Mouse (Mus musculus): ENCODE data around the gene Cldn16.
"Not testable (repeated sequence)": the region's sequence is repeated elsewhere in the genome, so short reads cannot be mapped to it uniquely, and the experiment has no call there.

The Cldn16 gene

DNA sequence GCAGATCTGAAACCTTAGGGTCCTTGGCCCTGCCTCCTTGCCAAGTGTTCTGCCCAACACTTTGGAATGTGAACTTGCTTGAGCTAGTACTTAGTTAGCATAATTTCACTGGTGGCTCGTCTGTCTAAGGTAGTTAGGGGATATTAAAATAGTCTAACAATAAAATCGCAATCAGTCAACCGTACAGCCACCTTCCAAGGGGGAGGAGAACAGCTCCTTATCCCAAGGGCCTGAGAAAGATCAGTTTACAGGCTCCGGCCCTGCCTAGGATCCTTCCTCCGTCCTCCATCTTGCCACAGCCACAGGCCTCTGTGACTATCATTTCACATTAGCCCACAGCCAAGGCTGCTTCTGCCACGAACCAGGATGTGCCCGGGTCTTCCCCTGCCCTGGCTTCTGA is at the start of gene Cldn16:
Gene Cldn16, plus strand, starts transcription at position 301 of the 400 bp plus-strand sequence.
- no peak for DNase-seq (ENCODE audit: low read depth, low spot score)

DNA sequence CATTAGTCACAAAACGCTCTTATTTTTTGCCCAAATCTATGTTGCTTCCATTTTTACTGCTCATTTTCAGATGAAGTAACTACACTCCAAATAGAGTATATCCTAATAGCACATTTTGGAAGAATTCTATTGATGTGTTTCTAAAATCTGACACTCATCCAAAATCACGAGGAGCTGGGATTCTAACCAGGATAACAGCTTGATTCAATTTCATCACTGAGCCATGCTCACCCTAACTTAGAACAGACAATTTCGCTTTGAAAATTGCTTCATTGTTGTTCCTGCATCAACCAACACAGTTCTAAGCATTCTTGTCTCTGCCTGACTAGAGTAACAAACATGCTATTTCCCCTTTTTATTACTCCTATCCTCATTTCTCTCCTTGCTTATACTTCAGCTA is 44.3 kb upstream of the Cldn16 start:
- DNase-seq (ENCODE audit: low read depth, low spot score) = no peak

DNA sequence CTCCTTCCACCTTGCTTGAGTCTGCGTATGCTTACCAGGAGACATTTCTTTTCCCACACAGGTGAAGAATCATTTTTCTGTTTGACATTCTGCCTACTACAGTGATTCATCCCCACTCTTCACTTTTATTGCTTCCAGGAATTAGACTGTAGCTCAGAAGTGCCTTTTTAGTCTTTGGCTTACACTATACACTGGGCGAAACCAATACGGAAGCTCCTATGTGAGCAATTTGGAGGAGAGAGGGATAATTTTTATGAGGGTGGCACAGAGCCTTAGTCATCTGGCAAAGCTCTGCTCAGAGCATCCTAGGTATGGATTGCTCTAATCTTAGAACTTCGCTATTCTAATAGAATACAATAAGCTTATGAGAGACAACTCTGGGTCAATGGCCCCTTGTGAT is 40.9 kb upstream of the Cldn16 start:
- no peak for DNase-seq (ENCODE audit: low read depth, low spot score)

DNA sequence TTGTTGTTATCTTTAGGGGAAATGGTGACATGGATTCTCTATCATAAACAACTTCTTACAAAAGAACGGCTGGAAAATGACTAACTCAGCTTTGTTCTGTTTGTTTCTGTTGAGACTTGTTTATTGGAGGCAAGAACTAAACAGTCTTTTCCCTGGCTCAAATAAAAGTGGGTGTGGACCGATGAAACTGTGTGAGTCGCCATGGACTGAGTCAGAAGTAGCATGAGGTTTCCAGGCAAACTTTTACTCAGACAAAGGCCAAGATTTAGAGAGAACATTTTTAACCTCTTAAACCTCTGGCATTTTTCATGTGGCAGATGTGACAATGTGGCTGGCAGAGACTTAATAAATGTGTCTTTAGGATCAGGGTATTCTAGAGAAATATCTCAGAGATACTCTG is 32.7 kb upstream of the Cldn16 start:
- no peak for DNase-seq (ENCODE audit: low read depth, low spot score)

DNA sequence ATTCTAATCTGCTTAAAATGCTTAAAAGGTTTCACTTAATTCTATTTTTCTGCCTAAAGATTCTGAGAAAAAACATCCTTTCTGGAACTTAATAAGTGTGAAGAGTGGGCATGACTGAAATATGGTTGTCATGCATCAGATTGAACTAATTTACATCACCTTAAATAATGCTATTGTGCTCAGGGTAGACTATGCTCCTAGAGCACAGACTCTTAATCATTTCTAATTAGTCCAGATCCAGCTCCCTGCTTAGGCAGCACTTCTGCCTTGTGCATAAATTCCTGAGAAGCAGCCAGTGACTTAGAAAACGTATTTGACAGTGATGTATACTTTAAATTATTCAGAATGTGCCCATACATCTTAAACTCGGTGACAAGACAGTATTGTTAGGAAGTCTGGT is 29.4 kb upstream of the Cldn16 start:
- no peak for DNase-seq (ENCODE audit: low read depth, low spot score)

DNA sequence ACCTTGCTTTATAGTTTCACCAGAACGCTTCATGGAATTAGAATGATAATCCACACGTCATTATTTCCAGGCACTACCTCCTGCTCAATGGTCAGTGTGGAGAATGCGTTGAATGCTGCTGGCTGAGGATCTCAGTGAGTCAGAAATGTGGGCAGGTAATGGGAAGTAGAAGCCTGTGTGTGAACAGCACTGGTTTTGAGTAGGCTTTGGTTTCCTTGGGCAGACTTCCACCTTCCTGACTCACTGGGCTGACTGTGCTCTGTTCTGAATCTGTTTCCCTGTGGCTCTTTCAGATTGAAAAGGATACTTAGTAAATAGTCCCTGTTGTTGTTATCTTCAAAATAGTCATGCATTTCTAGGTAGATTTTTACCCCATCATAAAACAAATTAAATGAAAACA is 22.9 kb upstream of the Cldn16 start:
- DNase-seq (ENCODE audit: low read depth, low spot score) = no peak

DNA sequence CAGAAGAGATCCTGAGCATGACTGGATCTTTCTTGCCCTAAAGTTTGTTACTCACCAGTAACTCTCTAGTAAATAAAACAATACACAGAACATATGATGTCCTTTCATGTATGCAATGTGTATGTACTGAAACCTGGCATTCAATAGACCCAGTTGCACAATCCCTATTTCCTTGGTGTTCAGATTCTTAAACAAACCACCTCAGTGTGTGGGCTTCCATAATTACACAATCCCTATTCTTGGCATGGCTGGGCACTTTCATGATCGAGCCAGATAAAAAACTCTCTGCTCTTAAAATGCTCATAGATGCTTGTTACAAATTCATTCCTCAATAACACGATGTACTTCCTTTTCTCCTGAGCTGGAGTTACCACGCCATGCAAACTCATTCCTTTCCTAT is 21.8 kb upstream of the Cldn16 start:
- no peak for DNase-seq (ENCODE audit: low read depth, low spot score)

DNA sequence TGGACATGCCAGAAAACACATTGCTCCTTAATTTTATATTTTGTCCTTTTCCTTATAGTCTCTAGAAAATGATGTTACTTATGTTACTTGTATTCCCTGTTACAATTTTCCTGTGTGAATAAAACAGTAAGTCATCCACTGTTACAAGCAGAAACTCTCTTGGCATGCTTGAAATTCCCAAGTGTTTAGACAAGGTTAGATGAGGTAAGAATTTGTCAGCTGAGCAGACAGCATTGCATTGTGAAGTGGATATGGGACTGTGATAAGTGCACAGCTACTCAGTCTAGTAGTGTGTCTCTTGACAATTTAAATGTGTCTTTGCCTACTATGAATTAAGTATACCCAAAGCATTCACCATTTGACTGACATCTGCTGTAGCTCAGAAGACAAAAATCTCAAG is 18.1 kb upstream of the Cldn16 start:
- DNase-seq (ENCODE audit: low read depth, low spot score) = no peak

DNA sequence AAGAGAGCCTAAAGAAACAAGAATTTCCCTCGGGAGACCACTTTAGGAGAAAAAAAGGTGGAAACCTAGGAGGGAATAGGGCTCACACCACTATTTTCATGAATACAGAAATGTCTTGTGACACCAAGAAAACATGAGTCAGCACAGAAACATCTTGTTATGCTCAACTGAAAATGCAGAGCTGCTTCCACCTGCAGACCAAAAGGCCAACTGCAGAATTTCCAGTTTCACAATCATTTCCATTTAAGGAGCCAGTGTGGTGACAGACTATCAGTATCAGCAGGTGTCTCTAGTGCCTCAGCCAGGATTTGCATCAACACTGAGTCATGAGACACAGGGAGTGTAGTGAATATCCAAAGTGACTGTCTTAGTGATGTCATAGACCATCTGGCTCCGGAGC is 15.3 kb upstream of the Cldn16 start:
- no peak for DNase-seq (ENCODE audit: low read depth, low spot score)

DNA sequence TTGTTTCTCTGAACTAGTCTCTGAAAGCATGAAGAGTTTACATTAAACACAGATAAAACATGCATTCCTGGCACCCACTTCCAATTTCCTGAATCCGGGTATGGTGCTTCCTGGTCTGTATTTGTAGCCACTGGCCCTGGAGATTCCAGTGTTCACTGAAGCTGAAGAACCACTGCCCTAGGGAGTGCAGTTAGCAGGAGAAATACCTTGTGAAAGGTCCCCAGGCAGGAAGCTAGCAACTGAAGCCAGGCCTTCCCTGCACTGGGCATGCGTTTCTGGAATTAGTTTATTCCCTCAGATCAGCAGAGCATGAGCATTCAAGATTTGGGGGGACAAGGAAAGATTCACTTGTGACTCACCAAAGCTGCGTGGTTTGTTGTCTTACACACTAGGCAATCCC is 8.8 kb upstream of the Cldn16 start:
- DNase-seq (ENCODE audit: low read depth, low spot score) = no peak

DNA sequence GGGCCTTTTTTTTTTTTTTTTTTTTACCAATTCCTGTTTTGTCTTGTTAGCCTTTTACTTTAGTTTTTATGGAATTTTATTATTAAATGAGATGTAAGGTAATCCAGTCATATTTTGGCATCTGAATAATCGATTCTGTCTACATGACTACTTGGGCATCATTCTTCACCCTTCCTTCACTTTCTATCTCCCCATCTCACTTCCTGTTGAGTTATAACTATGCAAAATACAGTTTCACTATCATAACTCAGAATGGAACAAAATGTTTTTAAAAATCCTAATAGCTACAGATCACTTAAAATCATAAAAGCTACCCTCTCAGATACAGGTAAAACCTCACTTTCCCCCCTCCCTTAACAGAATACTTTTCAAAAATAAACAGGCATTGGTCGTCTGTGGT is 6.8 kb upstream of the Cldn16 start:
- no peak for DNase-seq (ENCODE audit: low read depth, low spot score)

DNA sequence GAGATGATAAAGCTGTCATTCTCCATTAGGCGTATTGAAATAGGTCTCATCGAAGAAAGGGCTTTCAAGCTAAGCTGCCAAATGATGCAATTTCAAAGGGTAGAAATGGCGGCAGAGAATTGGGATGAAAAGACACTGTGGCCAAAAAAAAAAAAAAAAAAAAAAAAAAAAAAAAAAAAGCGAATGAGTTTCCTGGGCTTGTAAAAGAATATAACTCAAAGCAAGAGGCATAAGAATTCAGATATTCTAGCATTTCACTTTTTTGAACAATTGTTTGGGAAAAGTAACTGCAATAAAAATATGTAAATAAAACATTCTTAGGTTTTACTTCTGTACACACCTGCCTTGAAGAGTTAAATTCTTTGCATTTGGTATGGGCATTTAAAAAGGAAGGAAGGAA is 3.6 kb downstream of the Cldn16 start:
- DNase-seq (ENCODE audit: low read depth, low spot score) = no peak

DNA sequence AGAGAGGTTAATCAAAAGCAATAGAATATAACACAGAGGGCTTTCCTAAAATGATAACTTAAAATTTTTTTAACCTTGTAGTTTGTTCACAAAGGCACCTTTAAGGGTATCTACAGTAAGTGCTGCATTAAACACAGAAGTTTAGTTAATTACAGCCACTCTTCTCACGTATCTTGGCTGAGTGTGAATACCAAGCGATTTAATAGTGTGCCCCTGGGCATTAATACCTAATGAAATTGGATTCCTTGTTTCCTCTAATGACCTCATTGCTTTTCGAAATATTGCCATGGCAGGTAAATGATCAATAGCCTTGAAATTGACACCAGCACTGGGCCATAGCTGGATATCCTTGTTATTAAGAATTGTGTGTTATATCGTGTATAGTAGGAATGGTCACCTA is 8.3 kb downstream of the Cldn16 start:
- DNase-seq (ENCODE audit: low read depth, low spot score) = no peak

DNA sequence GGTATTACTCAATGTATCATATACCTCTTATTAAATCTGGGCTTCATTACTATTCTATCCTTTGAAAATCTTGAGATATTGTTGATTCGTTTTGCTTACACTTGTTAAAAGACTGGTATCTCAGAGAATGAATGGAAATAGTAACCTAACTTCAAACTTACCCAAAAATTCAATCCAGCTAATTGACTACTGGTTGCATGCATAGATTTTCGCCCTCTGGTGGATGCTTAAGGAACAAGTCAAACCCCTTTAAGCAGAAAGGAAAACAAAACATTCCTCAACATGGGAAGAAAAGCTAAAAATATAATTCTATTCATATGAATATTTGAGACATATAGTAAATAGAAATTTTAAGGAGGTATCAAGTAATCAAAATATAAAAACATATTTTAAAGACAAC is 32.8 kb downstream of the Cldn16 start:
- DNase-seq (ENCODE audit: low read depth, low spot score) = peak; percentile 4

DNA sequence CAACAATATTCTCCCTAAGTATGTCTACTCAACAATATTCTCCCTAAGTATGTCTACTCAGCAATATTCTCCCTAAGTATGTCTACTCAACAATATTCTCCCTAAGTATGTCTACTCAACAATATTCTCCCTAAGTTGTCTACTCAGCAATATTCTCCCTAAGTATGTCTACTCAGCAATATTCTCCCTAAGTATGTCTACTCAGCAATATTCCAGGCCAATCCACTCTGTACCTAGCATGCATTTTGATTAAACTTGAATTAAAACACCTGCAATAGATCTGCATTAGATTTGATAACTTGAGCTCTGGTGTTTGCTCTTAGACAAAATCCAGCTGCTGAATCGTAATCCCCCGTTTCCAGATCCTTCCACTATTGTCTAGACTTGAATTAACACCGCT is 36.8 kb downstream of the Cldn16 start:
- not testable (repeated sequence) for DNase-seq (ENCODE audit: low read depth, low spot score)

DNA sequence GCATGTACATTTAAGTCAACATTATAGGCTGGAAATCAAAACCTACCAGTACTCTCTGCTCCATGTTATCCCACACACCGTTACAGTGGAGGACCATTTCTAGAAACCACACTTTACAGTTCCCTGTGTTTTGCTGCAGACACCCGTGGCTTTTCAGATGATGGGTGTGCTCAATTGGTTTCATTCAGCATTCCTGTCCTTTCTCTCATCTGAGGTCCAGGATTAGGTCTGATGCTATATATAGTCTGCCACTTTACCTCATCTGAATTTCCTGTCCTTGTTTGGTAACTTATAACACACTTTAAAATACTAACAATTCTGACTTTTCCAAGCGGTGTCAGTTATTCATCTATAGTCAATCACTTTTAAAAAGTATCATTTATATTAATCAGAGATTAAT is 37.8 kb downstream of the Cldn16 start:
- no peak for DNase-seq (ENCODE audit: low read depth, low spot score)

DNA sequence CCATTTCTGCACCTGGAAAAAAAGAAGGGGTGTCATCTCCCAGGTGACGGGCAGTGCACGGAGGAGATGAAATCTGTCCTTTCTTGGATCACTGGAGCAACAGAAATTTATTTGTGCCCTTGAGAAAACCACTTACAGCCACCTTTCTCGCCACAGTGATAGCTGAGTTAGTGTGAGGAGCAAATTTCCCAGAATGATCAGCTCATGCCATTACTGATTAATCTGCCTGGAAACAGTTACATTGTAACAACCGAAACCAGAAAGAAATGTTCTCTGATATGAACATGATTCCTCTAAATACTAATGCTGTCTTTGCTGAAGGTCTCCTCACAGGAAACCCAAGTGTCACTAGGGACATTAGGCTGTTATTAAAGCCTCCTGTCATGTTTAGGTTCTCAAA is 42.0 kb downstream of the Cldn16 start:
- DNase-seq (ENCODE audit: low read depth, low spot score) = no peak

DNA sequence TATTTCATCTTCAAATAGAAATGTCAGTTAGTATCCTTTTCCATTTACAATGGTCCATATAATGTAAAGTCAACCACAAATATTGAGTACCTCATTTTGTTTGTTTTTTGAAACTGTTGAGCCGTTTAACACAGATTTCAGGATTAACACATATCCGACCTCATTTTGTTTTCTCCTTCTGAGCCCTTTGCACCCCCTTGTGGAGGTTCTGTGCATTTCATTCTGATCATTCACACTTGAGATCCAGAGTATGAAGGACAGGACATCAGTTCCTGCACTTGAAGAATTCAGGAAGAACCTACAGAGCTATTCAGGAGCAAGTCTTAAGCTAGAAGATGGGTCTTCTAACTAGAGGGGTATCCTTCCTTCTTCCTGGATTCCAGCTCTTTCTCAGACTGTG is 56.7 kb downstream of the Cldn16 start:
- DNase-seq (ENCODE audit: low read depth, low spot score) = no peak

DNA sequence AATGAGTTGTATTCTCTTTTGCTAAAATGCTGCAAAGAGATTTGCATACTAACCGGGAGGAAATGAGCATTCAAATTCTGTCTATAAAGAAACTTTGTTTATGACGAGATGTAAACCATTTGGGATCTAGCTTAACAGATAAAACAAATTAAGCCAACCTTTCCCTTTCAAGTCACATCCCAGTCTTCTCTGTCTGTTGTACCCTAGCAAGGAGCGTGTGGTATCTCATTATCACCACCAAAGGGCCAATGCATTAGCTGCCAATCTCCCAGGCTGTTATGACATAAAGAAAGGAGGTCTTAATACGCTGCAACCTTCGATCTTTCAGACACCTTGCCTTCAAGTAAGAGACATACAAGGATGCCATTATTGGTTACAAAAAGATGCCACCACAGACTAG is 62.9 kb downstream of the Cldn16 start:
- DNase-seq (ENCODE audit: low read depth, low spot score) = no peak

DNA sequence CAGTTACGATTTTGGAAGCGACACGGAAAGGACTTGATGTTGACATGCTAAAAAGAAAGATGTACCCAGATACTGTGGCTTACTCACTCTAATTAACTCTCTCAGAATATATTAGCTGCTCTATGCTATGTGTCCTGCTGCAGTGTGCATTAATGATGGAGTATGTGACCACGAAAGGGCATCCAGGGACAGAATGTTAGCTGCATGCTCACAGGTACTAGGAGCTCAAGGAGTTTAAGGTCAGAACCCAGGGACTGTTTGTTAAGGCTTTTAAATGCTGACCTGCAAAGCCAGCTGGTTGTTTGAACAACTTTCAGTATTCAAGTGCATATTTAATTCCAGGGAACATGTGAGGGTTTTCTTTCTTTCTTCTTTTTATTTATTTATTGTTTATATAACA is 63.7 kb downstream of the Cldn16 start, which contains the start of gene Tmem207:
Gene Tmem207, minus strand, starts transcription at position 101 of the 400 bp plus-strand sequence.
- no peak for DNase-seq (ENCODE audit: low read depth, low spot score)

DNA sequence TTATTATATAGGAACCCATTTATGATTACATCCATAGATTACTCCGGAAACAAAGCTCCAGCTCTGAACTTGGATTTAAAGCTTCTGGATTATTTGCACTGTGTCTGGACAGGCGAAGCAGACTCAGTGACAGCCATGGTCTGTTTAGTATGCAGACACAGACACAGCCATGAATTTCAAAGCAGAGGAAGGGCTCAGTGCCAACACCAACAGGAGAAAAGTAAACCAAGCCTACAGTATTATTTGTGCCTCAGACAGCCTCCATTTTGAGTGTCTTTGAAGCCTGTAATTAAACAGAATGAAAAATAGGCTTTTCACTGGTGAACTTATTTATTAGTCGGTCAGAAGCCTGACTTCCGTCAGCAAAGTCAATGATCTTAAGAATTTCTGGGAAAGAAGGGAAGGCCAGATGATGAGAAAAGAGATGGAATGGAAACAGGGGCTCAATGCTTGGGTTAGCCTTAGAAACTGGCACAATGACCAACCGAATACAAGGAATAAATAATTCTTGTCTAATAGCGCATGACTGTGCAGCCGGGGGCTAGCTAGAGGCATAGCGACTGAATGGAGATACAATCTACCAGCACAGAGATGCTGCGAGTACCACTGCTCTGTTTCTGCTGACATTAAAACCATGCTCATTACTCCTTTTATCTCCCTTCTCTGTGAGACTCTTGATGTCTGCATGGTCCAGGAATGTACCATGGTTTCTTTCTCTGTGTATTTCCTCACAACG is 65.2 kb downstream of the Cldn16 start:
- DNase-seq (ENCODE audit: low read depth, low spot score) = no peak

DNA sequence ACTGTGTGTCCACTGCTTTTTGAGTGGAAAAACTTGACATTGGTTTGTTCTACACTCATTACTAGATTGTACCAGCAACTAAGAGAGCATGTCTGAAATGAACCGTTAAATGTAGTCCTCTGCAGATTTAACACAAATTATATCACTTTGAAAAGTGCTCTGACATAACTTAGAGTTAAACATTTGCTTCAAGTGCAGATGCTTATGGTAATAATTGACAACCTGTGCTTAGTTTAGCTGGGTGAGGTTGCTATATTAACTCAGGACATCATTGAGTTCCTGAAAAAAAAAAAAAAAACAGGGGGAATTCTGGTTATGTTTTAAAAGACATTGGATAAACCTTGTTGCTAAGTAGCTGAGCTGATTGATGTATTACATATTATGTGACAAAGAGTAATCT is 67.5 kb downstream of the Cldn16 start:
- DNase-seq (ENCODE audit: low read depth, low spot score) = no peak

DNA sequence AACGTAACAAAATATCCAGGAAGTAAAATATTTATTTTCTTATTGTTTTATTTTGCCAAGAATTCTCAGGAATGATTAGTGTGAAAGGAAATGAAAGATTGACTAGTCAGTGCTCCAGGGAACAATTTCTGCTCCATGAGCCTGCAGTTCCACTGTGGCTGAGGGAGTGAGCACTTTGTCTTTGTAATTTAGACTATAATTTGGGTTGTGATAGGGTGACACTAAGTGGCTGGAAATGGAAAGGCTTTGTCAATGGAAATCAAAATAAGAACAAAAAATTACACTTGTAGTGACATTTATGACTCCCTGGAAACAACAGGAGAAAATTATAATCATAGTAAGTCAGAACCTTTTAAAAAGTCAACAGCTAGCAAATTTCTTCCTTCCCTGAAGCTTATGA is 69.4 kb downstream of the Cldn16 start:
- no peak for DNase-seq (ENCODE audit: low read depth, low spot score)
